Mouse (Mus musculus) right cerebral cortex, postnatal 25 days (tissue): ENCODE results near the gene Ywhag.

Source experiments
- DNase-seq: peaks from one replicate; pipeline ENCODE4 v3.0.0; 2022

Ywhag gene

DNA sequence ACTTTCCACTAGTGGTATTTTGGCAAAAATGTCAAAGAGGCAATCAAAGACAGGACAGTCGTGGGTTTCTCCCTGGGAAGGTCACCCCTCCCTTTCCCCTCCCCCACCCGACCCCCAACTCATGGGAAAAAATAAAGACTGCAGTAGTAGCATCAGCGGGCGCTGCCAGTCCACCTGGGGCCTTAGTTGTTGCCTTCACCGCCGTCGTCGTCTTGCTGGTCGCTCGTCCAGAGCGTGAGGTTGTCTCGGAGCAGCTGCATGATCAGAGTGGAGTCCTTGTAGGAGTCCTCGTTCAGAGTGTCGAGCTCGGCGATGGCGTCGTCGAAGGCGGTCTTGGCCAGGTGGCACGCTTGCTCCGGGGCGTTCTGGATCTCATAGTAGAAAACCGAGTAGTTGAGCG is 23.6 kb downstream of the Ywhag start:
- no peak for DNase-seq

DNA sequence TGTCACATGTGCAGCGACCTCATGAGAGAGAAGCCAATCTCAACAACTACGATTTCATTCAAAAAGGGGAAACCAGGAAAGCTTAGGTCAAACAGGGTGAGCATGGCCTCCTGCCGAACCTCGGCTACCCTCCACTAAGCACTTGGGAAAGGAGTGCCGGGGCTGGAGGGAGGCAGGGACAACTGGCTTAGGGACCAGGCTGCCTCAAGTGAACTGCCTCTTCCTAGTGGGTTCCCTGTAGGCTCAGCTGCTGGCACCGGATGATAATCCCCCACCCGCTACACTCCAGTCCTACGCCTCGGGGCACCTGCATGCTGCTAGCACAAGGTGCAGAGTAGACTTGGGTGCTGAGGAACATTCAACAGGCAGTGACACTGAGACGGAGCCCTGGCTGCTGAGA is 24.8 kb downstream of the Ywhag start:
- DNase-seq = peak; percentile 31

DNA sequence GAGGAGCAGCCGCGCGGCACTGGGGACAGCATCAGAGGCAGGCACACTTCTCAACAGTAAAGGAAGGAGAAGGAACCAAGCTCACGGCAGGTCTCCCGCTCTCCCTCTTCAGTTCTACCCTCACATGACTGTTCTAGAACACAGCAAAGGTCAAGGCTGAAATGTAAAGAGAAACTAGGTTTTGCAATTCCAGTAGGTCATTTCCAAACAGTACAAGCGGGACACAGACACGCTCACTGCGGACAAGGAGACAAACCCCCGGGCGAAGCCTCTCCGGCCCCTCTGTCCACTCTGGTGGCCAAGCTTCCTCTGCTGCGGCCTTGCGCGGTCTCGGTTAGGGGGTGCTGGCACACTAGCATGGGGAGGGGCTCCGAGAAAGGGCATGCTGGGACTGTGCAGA is 25.4 kb downstream of the Ywhag start:
- no peak for DNase-seq

DNA sequence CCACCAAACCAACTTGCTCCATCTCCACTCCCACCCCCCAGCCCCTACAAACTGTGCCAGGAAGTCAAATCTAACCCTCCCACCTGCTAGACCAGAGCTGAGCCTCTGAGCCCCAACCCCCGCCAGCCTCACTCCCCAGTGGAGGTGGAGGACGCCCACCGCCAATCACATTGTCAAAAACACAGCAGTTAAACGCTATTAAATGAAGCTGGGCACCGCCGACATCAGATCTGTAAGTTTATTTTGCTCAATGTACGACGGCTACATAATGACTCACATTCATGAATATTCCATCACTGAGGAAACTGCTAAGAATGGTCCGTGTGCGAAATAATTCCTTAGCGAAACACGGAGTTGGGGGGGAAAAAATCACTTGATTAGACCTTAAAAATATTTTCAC is 26.2 kb downstream of the Ywhag start:
- DNase-seq = peak; percentile 32

DNA sequence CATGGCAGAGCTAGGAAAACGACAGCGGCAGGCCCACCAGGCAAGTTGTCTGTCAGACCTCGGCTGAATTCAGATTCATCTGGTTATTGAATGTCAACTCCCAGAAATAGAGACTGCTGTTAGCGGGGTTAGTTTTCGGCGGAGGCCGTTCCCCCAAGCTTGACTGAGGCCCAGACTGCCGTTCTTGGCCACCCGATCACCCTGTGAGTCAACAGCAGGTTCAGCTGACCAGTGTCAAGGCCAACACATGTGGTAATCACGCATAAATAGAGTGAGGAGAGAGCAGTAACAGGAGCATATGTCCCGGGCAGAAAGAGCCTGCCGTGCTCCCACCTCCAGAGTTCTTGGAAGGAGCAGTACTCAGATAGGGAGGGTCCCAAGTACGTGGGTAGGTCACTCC is 27.2 kb downstream of the Ywhag start:
- no peak for DNase-seq

DNA sequence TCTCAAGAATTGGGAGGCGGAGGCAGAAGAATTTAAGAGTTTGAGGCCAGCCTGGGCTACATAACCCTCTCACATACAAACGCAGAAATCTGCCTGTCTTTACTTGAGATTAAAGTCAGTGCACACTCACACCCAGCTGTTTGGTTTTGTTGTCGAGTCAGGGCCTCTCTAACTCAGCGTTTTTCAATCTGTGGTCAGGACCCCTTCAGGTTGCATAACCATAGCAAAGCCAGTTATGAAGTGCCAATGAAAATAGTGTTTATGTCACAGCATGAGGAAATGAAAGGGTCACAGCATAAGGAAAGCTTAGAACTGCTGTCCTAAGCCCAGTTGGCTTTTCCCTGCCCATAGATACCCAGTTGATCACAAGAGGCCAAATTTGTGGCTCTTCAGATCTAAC is 27.6 kb downstream of the Ywhag start:
- no peak for DNase-seq

DNA sequence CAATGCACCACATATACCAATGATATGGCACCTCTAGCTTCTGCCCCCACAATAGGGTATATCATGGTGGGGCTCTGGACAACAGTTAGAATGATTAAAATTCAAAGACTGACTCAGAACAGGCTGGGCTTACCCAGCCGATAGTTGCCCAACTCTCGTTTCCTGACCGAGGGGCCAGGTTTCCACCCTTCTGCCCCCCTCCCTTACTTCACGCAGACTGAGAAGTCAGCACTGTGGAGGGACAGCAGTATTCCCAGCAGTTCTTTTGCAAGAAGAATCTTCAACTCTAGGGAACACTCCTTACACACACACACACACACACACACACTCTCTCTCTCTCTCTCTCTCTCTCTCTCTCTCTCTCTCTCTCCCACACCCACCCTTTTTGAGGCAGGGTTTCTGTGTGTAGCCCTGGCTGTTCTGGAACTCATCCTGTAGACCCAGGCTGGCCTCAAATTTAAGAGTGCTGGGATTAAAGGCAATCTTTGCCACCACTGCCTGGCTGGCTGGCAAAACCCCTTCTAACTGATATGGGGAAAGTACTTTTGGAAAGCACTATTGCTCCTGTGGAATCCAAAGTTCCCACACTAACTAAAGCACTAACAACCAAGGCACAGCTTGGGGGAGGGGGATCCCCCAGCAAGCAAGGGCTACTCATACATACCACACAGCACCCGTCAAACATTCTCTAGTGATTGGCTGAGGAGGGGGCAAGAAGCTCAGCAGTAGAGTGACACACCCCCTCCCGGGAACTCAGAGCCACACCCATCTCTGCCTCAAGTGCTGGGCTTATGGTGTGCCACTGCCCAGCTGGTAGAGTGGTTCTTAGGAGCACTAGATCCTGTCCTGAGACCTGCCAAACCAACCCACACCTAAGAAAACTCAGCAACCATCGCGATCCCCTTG is 28.8 kb downstream of the Ywhag start:
- no peak for DNase-seq

DNA sequence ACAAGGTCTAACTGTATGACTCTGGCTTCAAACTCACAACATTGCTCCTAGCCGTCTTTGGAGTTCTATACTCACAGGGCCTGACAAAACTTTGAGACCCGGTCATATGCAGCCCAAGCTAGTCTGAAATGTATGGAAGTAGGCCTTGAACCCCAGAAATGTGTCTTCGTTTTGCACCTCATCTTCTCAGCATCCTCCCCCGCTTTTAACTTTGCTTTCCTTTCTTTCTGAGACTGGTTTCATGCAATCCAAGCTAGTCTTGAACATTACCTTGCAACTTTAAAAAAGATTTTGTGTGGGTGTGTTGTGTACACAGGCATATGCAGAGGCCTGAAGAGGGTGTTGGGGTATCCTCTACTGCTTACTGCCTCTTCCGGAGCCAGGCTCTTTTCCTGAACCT is 30.2 kb downstream of the Ywhag start:
- DNase-seq = no peak

DNA sequence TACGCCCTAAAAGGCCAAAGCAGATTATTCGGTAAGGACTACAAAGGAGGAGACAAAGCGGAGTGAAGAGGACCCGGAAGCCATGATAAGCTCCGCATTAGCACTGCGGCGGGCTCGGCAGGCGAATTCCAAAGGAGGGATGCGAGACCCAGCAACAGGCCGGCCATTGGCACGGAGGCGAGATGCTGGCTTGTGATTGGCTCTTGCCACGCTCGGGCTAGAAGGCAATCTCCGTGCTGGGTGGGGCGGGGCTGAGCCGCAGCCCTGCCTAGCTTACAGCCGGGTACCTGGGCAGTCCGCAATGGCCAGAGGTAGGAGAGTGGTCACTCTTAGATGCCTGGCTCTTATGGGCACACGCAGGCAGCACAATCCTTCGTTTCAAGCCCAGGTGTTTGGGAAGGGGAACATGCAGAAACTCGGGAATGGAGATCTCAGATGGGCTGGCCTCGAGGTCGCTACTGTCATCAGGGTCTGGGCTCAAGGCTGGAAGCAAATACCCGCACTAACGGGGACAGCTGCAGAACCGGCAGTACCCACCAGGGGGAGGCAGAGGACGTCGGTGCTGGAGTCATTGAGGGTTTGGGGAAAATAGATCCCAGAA is 30.8 kb downstream of the Ywhag start:
- DNase-seq = peak; percentile 92

DNA sequence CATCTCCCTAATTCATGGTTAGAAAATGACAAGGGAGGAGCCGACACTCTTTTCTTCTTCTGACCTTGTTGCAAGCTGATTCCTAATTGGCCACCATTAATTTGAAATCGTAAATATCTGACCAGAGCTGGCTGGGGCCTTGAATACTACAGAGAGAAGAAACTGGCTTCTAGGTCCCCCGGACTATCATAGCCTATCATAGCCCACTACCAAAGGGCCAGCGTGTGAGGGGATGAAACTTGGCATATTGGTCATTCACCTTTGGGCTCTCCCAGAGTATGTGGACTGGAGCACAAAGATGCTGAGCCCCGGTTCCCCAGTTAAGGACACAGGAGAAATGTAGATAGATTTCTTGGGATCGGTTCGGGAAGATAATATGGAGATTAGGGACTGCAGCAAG is 31.4 kb downstream of the Ywhag start:
- no peak for DNase-seq

DNA sequence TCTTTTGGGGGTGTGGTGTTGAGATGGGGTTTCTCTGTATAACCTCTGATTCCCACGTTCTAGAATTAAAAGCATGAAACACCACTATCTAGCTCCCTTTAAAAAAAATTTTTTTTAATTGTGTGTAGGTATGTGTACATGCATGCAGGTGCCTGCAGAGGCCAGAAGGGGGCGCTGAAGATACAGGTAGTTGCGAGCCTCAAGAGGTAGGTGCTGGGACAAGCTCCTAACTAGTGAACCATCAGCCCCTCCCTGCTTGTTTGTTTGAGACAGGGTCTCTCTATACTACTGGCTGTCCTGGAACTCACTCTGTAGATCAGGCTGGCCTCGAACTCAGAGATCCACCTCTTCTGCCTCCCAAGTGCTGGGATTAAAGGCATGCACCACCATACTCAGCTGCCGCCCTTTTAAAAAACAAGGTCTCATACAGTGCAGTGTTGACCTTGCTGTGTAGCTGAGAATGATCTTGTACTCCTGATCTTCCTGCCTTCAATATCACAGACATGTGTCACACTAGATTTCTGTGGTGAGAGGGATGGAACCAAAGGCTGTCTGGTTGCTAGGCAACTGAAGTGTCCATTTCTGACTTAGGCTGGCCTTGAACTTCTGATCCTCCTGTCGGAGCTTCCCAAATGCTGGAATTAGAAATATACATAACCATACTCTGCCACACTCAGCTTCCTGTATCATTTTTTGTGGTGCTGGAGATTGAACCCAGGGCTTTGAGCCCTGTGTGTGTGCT is 32.9 kb downstream of the Ywhag start:
- DNase-seq = no peak

DNA sequence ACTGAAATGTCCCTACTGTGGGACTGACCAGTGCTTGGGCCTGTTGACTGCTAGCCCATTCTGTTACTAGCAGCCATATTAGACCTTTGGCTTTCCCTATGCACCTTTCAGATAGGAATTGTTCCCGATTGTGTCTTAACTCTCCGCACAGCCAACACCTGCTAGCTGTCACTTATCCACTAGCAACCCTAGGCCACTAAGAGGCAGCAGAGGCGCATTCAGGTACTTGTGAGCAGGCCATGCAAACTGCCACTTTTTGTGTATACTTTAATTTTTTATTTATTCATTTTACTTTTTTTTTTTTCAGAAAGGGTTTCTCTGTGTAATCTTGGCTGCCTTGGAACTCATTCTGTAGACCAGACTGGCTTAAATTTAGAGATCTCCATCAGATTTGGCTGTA is 33.7 kb downstream of the Ywhag start:
- DNase-seq = no peak

DNA sequence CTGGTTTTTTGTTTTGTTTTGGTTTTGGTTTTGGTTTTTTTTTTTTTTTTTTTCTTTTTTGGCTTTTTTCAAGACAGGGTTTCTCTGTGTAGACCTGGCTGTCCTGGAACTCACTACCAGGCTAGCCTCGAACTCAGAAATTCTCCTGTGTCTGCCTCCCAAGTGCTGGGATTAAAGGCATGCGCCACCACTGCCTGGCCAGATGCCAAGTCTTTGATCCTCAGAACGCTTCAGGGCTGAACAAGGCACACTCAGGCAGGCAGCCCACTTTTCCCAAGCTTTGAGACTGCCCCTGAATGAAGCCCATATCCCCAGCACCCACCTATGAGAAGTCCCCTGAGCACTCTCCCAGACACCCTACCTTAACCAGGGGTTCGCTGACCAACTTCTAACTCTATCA is 34.6 kb downstream of the Ywhag start:
- DNase-seq = no peak

DNA sequence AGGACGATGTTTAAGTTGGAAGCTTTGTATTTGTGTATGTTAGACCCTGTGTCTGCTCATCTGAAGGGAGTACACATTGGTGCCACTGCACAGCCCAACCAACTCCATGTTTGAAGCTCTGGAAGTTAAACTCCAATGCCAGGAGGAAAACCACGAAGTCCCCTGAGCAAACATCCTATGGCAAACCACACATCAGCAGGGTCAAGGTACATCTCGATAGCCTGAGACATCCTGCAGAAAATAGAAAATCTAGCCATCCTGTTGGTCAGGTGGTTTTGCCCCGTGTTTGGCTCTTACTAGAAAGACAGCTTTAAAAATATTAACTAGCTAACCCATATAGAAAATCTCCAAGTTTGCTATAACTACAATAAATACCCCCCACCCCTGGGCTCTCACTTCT is 35.4 kb downstream of the Ywhag start:
- no peak for DNase-seq

DNA sequence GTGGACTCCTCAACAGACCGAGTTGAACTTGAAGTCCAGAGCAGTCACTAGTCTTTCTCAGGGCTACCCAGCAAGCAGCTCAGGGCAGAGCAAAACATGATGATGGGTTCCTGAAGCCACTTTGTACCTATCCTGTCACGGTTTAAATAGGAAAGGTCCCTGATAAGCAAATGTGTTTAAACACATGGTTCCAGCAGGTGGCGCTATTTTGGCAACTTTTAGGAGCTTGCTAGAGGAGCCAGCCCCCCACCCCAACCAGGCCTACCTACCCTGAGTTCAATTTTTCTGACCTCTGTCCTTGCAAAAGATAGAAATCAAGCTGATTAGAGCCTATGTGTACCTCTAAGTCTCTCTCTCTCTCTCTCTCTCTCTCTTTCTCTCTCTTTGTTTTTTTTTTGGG is 36.4 kb downstream of the Ywhag start:
- DNase-seq = no peak

DNA sequence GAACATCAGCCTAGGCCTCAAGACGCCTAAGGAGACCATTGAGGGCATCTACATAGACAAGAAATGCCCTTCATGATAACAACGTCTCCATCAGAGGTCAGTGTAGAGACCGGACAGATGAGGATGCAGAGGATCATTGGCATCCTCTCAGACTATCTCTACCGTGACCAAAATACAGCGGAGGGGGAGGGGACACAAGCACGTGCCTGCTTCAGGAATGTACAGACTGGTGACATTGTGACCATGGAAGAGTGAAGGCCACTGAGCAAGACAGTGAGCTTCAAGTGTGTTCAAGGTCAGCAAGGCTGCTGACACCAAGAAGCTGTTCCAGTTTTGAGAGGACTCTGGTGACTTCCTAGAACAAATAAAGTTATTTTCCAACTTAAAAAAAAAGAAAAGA is 39.5 kb downstream of the Ywhag start:
- DNase-seq = no peak

DNA sequence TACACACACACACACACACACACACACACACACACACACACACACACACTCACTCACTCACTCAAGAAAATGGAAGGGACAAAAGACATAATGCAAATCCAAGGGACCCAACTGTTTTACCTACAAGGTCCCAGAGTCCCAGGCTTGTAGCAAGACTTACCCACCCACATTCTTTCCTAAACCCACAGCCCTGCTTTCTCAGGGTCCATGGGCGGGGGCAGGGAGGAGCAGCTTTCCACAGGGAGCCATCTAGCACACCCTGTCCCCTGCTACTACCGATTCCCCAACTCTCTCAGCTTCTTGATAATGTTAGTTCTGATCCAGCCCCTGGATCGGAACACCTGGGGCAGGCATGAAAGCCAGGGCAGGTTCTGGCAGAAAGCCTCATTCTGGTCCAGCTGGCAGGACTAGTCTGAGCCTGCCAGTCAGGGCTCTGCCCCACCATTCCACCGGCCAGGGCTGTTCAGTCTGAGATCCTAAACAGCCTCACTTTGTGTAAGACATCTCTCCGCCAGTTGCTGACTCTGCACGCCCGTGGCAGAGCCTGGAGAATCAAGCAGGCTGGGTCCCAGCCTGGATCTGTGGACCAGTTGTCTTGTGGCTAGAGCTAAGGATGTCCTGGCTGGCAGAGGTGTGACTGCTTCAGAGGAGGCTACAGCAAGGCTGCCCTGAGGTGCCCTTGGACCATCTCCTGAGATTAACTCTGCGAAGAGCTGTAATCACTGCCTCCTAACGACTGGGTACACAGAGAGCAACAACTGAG is 41.6 kb downstream of the Ywhag start:
- DNase-seq = no peak

DNA sequence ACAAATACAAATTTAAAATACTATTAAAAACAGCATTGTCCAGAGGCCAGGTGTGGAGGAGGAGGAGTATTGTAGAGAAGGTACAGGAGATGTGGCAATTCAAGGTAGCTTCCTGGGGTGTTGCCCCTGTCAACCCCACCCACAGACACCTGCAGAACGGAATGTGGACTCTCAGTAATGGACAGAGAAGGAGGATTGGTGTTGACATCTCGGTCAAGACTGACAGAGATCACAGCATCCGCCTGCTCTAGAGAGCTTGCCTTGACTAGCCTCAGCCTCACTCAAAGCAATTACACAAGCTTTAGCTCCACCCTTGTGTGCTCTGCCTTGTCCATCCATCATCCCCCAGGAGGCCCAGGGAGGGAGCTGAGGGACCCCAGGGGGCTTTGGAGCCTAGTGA is 43.5 kb downstream of the Ywhag start:
- no peak for DNase-seq

DNA sequence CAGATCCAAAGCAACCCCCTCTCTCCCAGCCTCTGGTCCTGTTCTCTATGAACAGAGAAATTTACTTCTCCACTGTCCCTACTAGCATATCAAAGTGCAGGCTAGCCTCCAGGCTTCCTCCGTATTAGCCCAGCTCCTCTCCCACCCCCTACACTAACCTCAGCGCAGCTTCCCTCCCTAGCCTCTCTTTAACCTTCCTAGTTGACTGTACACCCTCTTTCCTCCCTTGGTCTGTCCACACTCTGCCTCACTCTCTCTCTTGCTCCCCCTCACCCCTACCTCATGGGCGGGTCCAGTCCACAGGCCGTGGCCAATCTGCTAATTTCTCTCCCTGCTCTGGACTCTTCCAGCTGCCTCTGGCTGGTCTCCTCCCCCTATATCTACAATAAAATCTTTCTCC is 44.1 kb downstream of the Ywhag start:
- no peak for DNase-seq

DNA sequence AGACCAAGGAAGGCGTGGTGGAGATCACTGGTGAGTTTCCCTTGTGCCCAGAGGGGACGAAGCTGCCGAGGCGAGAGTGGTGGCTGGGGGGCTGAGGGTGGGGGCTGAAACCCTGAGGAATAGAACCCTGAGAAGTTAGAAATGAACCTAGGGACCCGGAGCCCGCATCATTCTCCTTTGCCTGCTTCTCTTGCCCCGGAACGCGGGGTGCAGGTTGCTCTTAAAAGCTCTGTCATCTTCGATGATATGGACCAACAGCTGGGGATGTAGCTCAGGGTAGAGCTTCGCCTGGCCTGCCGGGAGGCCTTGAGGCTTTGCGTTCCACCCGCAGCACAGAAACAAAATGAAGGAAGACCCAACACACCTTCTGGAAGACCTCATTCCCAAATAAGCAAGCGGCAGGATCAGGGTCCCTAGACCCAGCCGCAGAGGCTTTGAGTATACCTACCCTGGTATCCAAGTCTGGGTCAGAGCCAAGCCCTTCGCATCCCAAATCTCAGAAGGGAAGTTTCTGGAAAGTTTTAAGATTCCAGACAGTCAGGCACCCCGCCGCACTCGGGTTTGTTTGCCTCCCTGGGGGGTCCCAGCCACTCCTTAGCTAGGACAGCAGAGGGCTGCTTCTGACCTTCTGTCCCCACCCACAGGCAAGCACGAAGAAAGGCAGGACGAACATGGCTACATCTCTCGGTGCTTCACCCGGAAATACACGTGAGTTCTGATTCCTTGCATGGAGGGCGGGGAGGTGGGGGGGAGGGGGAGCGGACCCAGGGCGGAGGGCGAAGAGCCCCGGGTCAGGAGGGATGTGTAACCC is 45.8 kb downstream of the Ywhag start:
- no peak for DNase-seq

DNA sequence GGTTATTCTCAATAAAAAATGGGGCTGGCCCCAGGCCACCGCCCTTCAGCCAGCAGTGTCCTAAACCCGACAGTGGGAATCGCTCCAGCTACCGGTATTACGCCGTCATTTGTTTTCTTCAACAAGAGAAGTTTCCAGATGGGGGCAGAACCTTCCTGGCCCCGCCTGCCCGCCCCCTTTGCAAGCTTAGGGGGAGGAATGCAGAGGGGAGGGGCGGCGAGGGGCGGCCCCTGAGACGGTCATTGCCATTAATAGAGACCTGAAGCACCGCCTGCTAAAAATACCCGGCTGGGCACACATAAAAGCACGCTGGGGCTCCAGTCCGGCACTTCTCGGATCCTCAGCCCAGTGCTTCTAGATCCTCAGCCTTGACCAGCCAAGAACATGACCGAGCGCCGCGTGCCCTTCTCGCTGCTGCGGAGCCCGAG is 46.7 kb downstream of the Ywhag start, which contains the start of gene Hspb1:
Gene Hspb1 (plus strand): TSS at position 245 of the 428 bp plus-strand sequence.
- DNase-seq = no peak

DNA sequence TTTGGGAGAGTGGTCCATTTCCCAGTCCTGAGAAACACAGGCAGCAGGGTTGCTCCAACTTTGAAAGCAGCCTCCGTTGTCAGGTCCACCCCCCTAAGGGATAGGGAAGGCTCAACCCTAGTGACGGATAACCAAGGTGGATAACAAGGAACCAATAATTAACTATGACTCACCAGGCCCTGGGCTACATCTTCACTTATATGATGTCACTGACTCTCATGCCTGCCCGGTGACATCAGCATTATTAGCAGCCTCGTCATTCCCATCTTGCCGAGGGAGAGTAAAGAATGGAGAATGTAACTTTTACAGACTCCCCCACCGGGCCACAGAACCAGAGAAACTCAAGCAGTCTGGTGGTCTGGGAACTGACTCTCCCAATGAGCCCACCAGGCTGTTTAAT is 49.8 kb downstream of the Ywhag start:
- DNase-seq = no peak
